Comparison of ENCODE assay signal across 9 mouse cellular contexts in genomic region chr13:56555957-56556356, GRCm38 (mm10). TPM values are rescaled to one million over a fixed set of nuclear protein-coding genes. Genes with fewer than 3 reads are reported as not detected.
DNase-seq lines count a peak whose midpoint lies in the region; ATAC-seq and TF ChIP-seq lines count a peak whose summit lies in the region.
"Had no signal": no experiment of that assay in that cellular context is flagged by ENCODE, and none has a peak within 500 bp of the region (broad histone marks: within the 10 kb centered on the region; RNA-seq: fewer than 3 reads in every experiment).

No protein-coding gene starts in this region.

- no peaks in the 10 kb centered on the region for H3K27me3 ChIP-seq in hindbrain, embryonic 13.5 days

- H3K4me1 ChIP-seq in hindbrain, embryonic 13.5 days (replicated peaks) = peaks cover 11% of the 10 kb centered on the region

- no peaks in the 10 kb centered on the region for H3K9me3 ChIP-seq in hindbrain, embryonic 13.5 days

- no peak overlapping the region for H3K27ac ChIP-seq in left cerebral cortex, adult 2 months
- no peak overlapping the region for H3K27ac ChIP-seq in hindbrain, embryonic 13.5 days

- no peak overlapping the region for H3K4me3 ChIP-seq in left cerebral cortex, adult 2 months
- no peak overlapping the region for H3K4me3 ChIP-seq in hindbrain, embryonic 13.5 days

- H3K4me2 ChIP-seq in hindbrain, embryonic 13.5 days = no peak overlapping the region

- intact Hi-C loops in left cerebral cortex, adult 2 months (cut with DNase I) = loop anchor here (2.0 to 5.0 kb wide), 3 partner anchors 81 to 103 kb away; no protein-coding TSS in a partner anchor
- intact Hi-C loops in left cerebral cortex, postnatal 36 days (cut with DNase I) = loop anchor here (5.0 to 10.0 kb wide), 3 partner anchors 79 to 709 kb away; no protein-coding TSS in a partner anchor
- intact Hi-C loops in heart, postnatal 36 days (cut with DNase I) = loop anchor here (1.0 to 5.0 kb wide), 5 partner anchors 79 to 202 kb away; no protein-coding TSS in a partner anchor

- H3K36me3 ChIP-seq in hindbrain, embryonic 13.5 days = no peaks in the 10 kb centered on the region

- H3K9ac ChIP-seq in hindbrain, embryonic 13.5 days = no peak overlapping the region

- TF ChIP-seq CTCF in left cerebral cortex, adult 2 months (IDR thresholded peaks at IDR 0.05) = peak; percentile 57

- peak in 1 of 2 experiments; percentile 20 for DNase-seq in left cerebral cortex, adult 2 months (ENCODE audit: extremely low spot score in 1 of 2, low spot score in 2 of 2)
- DNase-seq in left cerebral cortex, postnatal 36 days (ENCODE audit: low spot score in 2 of 2) = no peak
- peak; percentile 79 for DNase-seq in NIH3T3 (ENCODE audit: low read depth)
- peak; percentile 18 for DNase-seq in cerebellum, adult 9-11 months
- DNase-seq in heart, postnatal 36 days = peak; percentile 43 to 56
- peak; percentile 56 for DNase-seq in lung, postnatal 36 days
- DNase-seq in right cerebral cortex, postnatal 25 days = no peak

- 0% methylated on average over 1 of the region's 1 CpGs for WGBS in hindbrain, embryonic 13.5 days

- ATAC-seq in hindbrain, embryonic 13.5 days (ENCODE audit: low FRiP score) = no peak

RNA-seq across cellular contexts. Expression of gene Lect2, which starts 7.7 kb away (rescaled TPM):
- total RNA-seq in left cerebral cortex, adult 2 months (2021) = not detected
- not detected for total RNA-seq in left cerebral cortex, postnatal 36 days (2021)
- total RNA-seq in heart, postnatal 36 days (2021) = not detected
- not detected in 2 replicates for polyA plus RNA-seq in hindbrain, embryonic 13.5 days (2015; fragmentation: Nextera tagmentation; extraction: Ambion mirVana)
- polyA plus RNA-seq: heart, embryonic 14.5 days had no signal

RNA-seq across cellular contexts. Expression of gene Fbxl21, which starts 33.7 kb away (rescaled TPM):
- 1 to 10 TPM; 6.8 to 7.3 TPM for total RNA-seq in left cerebral cortex, adult 2 months (2021)
- total RNA-seq in left cerebral cortex, postnatal 36 days (2021) = 1 to 10 TPM; 6.6 to 6.8 TPM
- under 1 TPM; 0.58 to 0.60 TPM for total RNA-seq in heart, postnatal 36 days (2021)
- 2.8 and 3.5 TPM in 2 replicates for polyA plus RNA-seq in hindbrain, embryonic 13.5 days (2015; fragmentation: Nextera tagmentation; extraction: Ambion mirVana)

RNA-seq across cellular contexts. Expression of gene Tgfbi, which starts 53.4 kb away (rescaled TPM):
- total RNA-seq in left cerebral cortex, adult 2 months (2021) = 1 to 10 TPM; 3.8 to 5.1 TPM
- total RNA-seq in left cerebral cortex, postnatal 36 days (2021) = 1 to 10 TPM; 2.9 to 4.3 TPM
- total RNA-seq in heart, postnatal 36 days (2021) = 10 to 100 TPM; 21.1 to 25.9 TPM
- polyA plus RNA-seq in hindbrain, embryonic 13.5 days (2015; fragmentation: Nextera tagmentation; extraction: Ambion mirVana) = 11.3 and 14.6 TPM in 2 replicates

Comparison
In these comparisons a context has a peak if more than half of its experiments do, and no peak if none do; other contexts are left out.
1. DNase-seq: peak in NIH3T3 (single experiment), cerebellum, adult 9-11 months (single experiment), heart, postnatal 36 days (2 of 2) and lung, postnatal 36 days (single experiment); none in left cerebral cortex, postnatal 36 days (0 of 2) and right cerebral cortex, postnatal 25 days (single experiment).
2. RNA of gene Fbxl21, which starts 33.7 kb away (total RNA-seq): 6.8 to 7.3 TPM in left cerebral cortex, adult 2 months and 6.6 to 6.8 TPM in left cerebral cortex, postnatal 36 days; 0.58 to 0.60 TPM in heart, postnatal 36 days; every median in the first group is over 4 times any median in the second.